Comparison of ENCODE assay signal across 17 mouse cellular contexts in genomic region chr1:129558054-129558453, GRCm38 (mm10).
"Had no signal": no experiment of that assay in that cellular context is flagged by ENCODE, and none has a peak within 500 bp of the region (broad histone marks: within the 10 kb centered on the region; RNA-seq: fewer than 3 reads in every experiment).

No protein-coding gene starts in this region.

- H3K4me1 ChIP-seq: limb, embryonic 12.5 days; liver, embryonic 12.5 days; liver, embryonic 15.5 days; lung, embryonic 15.5 days; megakaryocyte, embryonic 14.5 days; midbrain, embryonic 12.5 days had no signal

- H3K9ac ChIP-seq: limb, embryonic 12.5 days; liver, embryonic 12.5 days; liver, embryonic 15.5 days; lung, embryonic 15.5 days; midbrain, embryonic 12.5 days had no signal

- ATAC-seq: intestine, postnatal 0 days; liver, embryonic 12.5 days had no signal

- H3K9me3 ChIP-seq: limb, embryonic 12.5 days; liver, embryonic 12.5 days; liver, embryonic 15.5 days; lung, embryonic 15.5 days; midbrain, embryonic 12.5 days had no signal

- DNase-seq: kidney, adult 8-10 months; kidney, postnatal 25 days; layer of hippocampus, postnatal 36 days; liver; lung, adult 18-20 months; lung, postnatal 10 days; lung, postnatal 36 days; thymus, adult 18-20 months; thymus, postnatal 36 days had no signal

- H3K4me3 ChIP-seq: left cerebral cortex, adult 2 months; limb, embryonic 12.5 days; liver, embryonic 12.5 days; liver, embryonic 15.5 days; lung, embryonic 15.5 days; megakaryocyte, embryonic 14.5 days; midbrain, embryonic 12.5 days had no signal

- H3K27me3 ChIP-seq: limb, embryonic 12.5 days; liver, embryonic 12.5 days; liver, embryonic 15.5 days; lung, embryonic 15.5 days; midbrain, embryonic 12.5 days had no signal

- H3K4me2 ChIP-seq: limb, embryonic 12.5 days; liver, embryonic 12.5 days; liver, embryonic 15.5 days; lung, embryonic 15.5 days; midbrain, embryonic 12.5 days had no signal

- H3K36me3 ChIP-seq: limb, embryonic 12.5 days; liver, embryonic 12.5 days; liver, embryonic 15.5 days; lung, embryonic 15.5 days; midbrain, embryonic 12.5 days had no signal

- H3K27ac ChIP-seq: left cerebral cortex, adult 2 months; limb, embryonic 12.5 days; liver, embryonic 12.5 days; liver, embryonic 15.5 days; lung, embryonic 15.5 days; midbrain, embryonic 12.5 days had no signal
